Mouse (Mus musculus): ENCODE measurements around the gene Tspan32. TPM values are rescaled to one million over a fixed set of nuclear protein-coding genes. Genes with fewer than 3 reads are reported as not detected.

The Tspan32 gene
- polyA plus RNA-seq, 1 experiment = not detected

DNA sequence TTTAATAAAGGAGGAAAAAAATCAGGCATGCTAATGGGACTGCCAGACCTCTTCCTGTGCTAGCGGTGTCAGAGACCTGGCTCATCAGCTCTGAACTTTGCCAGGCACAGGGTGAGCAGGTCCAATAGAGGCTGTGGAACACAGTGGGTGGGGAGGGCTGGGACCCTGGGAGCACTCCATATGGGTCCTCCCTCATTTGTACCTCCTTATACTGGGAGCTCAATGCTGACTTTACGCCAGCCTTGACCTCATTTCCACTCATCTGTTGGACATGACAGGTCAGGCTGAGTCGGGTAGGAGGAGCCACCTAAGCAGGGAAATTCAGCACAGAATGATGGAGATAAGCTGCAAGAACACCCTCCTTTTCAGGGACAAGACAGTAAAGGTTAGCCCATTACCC is 63.1 kb downstream of the Tspan32 start:
- 77% methylated on average over 3 of the region's 3 CpGs for WGBS
- TF ChIP-seq POLR2A (IDR thresholded peaks at IDR 0.05; ENCODE audit: insufficient read depth, low read depth, low read length) (no peak), CTCF (IDR thresholded peaks at IDR 0.05; ENCODE audit: insufficient read depth, low read depth, low read length) (no peak)
- no peak overlapping the region for H3K4me3 ChIP-seq (ENCODE audit: insufficient read depth, low read depth, low read length)
- H3K4me1 ChIP-seq (ENCODE audit: control insufficient read depth, insufficient read depth, low read length) = peaks cover 22% of the 10 kb centered on the region
- no peak overlapping the region; the same call in 1 of the 2 replicates for H3K27ac ChIP-seq (ENCODE audit: insufficient read depth, low read depth, low read length)

DNA sequence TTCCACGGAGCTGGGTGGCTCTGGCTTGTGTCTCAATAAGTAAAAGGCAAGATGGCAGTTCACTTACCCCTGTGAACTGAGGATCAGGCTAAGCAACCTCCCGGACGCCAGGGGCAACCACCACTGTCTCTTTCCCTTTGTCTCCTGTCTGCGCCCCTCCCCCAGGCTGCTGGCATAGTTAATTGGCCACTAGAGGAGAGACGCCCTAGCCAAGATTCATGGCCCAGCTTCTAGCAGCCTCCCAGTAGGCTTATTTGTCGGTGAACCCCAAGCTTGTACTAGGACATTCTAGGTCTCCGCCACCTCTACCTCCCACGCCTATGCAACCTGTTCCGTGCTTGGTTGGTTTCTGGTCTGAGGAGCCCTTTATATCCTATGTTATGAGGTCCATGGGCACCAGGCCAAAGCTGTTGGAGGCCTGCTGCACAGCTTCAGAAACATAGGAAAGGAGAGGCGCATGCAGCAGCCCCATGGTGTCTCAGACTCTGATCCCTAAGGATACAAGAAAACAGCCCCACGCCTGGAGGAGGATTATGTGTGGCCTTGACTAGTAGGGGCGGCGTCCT is 63.6 kb downstream of the Tspan32 start:
- H3K4me3 ChIP-seq (ENCODE audit: insufficient read depth, low read depth, low read length) = peak overlapping the region; percentile 51
- H3K4me1 ChIP-seq (ENCODE audit: control insufficient read depth, insufficient read depth, low read length) = peaks cover 22% of the 10 kb centered on the region
- TF ChIP-seq POLR2A (IDR thresholded peaks at IDR 0.05; ENCODE audit: insufficient read depth, low read depth, low read length) (no peak), CTCF (IDR thresholded peaks at IDR 0.05; ENCODE audit: insufficient read depth, low read depth, low read length) (no peak)
- WGBS = 36% methylated on average over 13 of the region's 13 CpGs
- peak overlapping the region; percentile 90 for H3K27ac ChIP-seq (ENCODE audit: insufficient read depth, low read depth, low read length)

DNA sequence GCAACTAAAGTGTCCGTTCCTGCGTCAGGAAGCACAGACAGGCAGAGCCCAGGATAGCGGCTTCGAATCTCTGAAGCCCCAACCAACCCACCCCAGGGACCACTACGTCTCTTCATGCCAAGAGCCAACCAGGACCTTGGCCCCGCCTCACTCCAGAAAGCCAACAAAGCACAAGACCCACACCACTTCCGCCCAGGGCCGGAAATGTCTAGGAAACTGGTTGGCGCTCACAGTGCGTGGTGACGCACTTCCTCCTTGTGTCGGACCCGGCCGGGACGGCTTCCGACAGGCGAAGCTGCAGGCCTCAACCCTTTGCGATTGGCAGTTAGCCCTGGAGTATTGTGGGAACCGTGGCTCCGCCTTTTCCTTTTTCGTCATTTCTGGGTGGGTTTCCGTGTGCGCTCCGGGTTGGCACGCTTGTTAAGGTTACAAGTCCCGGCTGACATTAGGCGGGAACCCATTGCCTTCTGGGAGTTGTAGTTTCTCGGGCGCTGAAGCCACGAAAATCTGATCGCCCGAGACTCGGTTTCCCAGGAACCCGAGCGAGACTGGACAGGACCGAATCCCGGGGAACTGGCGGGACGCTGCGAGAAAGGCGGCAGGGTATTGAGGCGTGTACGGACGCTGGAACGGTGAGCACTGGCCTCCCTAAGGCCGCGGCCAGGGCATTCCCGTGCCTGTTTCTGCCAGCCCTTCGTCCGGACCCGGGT is 64.2 kb downstream of the Tspan32 start, which contains the start of gene Tssc4:
Gene Tssc4 (plus strand): TSS at position 368 of the 710 bp plus-strand sequence.
- H3K4me3 ChIP-seq (ENCODE audit: insufficient read depth, low read depth, low read length) = peak within 1 kb of the TSS; percentile 90
- no peak for TF ChIP-seq CTCF (IDR thresholded peaks at IDR 0.05; ENCODE audit: insufficient read depth, low read depth, low read length)
- TF ChIP-seq POLR2A (IDR thresholded peaks at IDR 0.05; ENCODE audit: insufficient read depth, low read depth, low read length) = peak; percentile 41
- WGBS = under 1% methylated on average over 51 of the region's 51 CpGs

More for the DNA sequence above, 64.2 kb downstream of the Tspan32 start, which contains the start of gene Tssc4:
- H3K27ac ChIP-seq (ENCODE audit: insufficient read depth, low read depth, low read length) = peak within 1 kb of the TSS; percentile 90
- peaks cover 22% of the 10 kb centered on the region for H3K4me1 ChIP-seq (ENCODE audit: control insufficient read depth, insufficient read depth, low read length)

Other genes with a start within 250 kb of the Tspan32 start
- not detected in 2 replicates for gene Th, start 73.9 kb upstream of the Tspan32 start, polyA plus RNA-seq (2012; ENCODE audit: insufficient read depth, insufficient read length, low replicate concordance, missing spikeins)
- not detected in 2 replicates for gene Ascl2, start 35.8 kb upstream of the Tspan32 start, polyA plus RNA-seq (2012; ENCODE audit: insufficient read depth, insufficient read length, low replicate concordance, missing spikeins)
- gene Cd81, start 47.7 kb downstream of the Tspan32 start, polyA plus RNA-seq (2012; ENCODE audit: insufficient read depth, insufficient read length, low replicate concordance, missing spikeins) = not detected in 2 replicates
- gene Tssc4, start 64.2 kb downstream of the Tspan32 start, polyA plus RNA-seq (2012; ENCODE audit: insufficient read depth, insufficient read length, low replicate concordance, missing spikeins) = not detected in 2 replicates
- gene Trpm5, start 89.6 kb downstream of the Tspan32 start, polyA plus RNA-seq (2012; ENCODE audit: insufficient read depth, insufficient read length, low replicate concordance, missing spikeins) = not detected in 2 replicates
- gene Kcnq1, start 101.3 kb downstream of the Tspan32 start, polyA plus RNA-seq (2012; ENCODE audit: insufficient read depth, insufficient read length, low replicate concordance, missing spikeins) = not detected in 2 replicates